Mouse (Mus musculus): Measurements from ENCODE around the gene Cngb1.

Gene Cngb1

GRCm38 (mm10) chr8:95195728-95196127, 110.7 kb downstream of the Cngb1 start:
- DNase-seq (ENCODE audit: low spot score) = no peak

DNA sequence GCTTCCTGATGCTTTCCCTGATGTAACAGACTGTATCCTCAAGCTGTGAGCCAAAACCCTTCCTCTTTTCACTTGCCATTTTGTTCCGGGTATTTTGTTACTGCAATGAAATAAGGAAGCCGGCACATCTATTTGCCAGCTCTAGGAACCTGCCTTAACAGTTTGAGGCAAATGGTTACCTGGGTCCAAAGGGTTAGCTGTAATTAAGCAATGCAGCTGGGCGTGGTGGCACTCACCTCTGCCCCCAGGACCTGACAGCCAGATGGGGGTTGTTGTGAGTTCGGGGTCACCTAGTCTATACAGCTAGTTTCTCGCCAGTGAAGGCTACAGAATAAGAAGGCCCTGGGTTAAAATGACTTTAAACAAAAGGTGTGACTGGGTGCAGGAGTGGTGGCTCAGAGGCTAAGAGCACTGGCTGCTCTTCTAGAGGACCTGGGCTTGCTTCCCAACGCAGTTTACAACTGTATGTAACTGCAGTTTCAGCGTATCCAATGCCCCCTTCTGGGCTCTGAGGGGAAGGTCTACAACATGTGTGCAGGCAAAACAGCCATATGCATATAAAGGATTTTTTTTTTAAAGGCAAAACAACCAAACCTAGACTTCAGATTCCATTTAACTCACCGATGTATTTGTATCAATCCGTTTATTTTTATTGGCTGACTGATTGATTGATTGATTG, 114.7 kb downstream of the Cngb1 start:
- DNase-seq (ENCODE audit: low spot score) = no peak

Data from T-cell, adult 2 months (primary cell).